Mouse (Mus musculus): Measurements from ENCODE around the gene Cyp2j13. TPM values are rescaled to one million over a fixed set of nuclear protein-coding genes. Genes with fewer than 3 reads are reported as not detected.

Gene Cyp2j13
- polyA plus RNA-seq, 1 experiment from 2014 or later, result 0.15 TPM

Other genes starting within 250 kb of the Cyp2j13 start
- 11.3 and 12.0 TPM in 2 replicates for gene Hook1, start 110.3 kb downstream of the Cyp2j13 start, polyA plus RNA-seq (2015; fragmentation: Nextera tagmentation; extraction: Ambion mirVana)
- gene Cyp2j12, start 63.6 kb upstream of the Cyp2j13 start, polyA plus RNA-seq (2015; fragmentation: Nextera tagmentation; extraction: Ambion mirVana), result not detected in 2 replicates
- gene Cyp2j7, start 159.1 kb upstream of the Cyp2j13 start, polyA plus RNA-seq (2015; fragmentation: Nextera tagmentation; extraction: Ambion mirVana), result not detected in 2 replicates